19 mouse cellular contexts compared by ENCODE assay signal in genomic region chrX:17514012-17514411, GRCm38 (mm10). TPM values are rescaled to one million over a fixed set of nuclear protein-coding genes. Genes with fewer than 3 reads are reported as not detected.
DNase-seq lines count a peak whose midpoint lies in the region; ATAC-seq and TF ChIP-seq lines count a peak whose summit lies in the region.
"Had no signal": no experiment of that assay in that cellular context is flagged by ENCODE, and none has a peak within 500 bp of the region (broad histone marks: within the 10 kb centered on the region; RNA-seq: fewer than 3 reads in every experiment).

No protein-coding gene starts in this region.

- ATAC-seq in common myeloid progenitor, adult 5-6 weeks (replicated peaks; ENCODE audit: low read depth, poor library complexity, severe bottlenecking) = peak; percentile 52; the same call in 1 of the 2 replicates
- ATAC-seq: forebrain, embryonic 13.5 days had no signal

- TF ChIP-seq CTCF in CH12.LX (conservative IDR thresholded peaks at IDR 0.05 in 1 of 2, IDR thresholded peaks at IDR 0.05 in 1 of 2; ENCODE audit: low read depth in 2 of 2, low read length in 2 of 2) = no peak
- TF ChIP-seq CTCF in gastrocnemius, adult 2 months (IDR thresholded peaks at IDR 0.05) = no peak

- H3K4me3 ChIP-seq in CH12.LX (replicated peaks in 1 of 3; ENCODE audit: low read depth in 2 of 3, low read length in 2 of 3, poor library complexity in 1 of 3) = no peak overlapping the region
- no peak overlapping the region for H3K4me3 ChIP-seq in gastrocnemius, adult 2 months
- H3K4me3 ChIP-seq: embryonic facial prominence, embryonic 10.5 days; forebrain, embryonic 13.5 days; heart, adult 2 months; heart, embryonic 12.5 days; hindbrain, embryonic 10.5 days; hindbrain, embryonic 15.5 days had no signal

- H3K36me3 ChIP-seq in CH12.LX (replicated peaks in 1 of 2; ENCODE audit: control insufficient read depth in 1 of 2, insufficient read depth in 1 of 2, low read length in 1 of 2) = no peaks in the 10 kb centered on the region
- H3K36me3 ChIP-seq in splenic B cell, adult 2 months (ENCODE audit: control insufficient read depth, insufficient read depth, low read length, poor library complexity, severe bottlenecking) = no peaks in the 10 kb centered on the region
- H3K36me3 ChIP-seq: embryonic facial prominence, embryonic 10.5 days; heart, embryonic 12.5 days; hindbrain, embryonic 10.5 days; hindbrain, embryonic 15.5 days had no signal

- dilution Hi-C loops in CH12.LX (cut with MboI; ENCODE audit: extremely low pct_ligation_motif_present, extremely low pct_unique_long_range_greater_than_20kb, low sequenced_read_pairs) = no loop called here

- no peak overlapping the region for H3K27ac ChIP-seq in CH12.LX (ENCODE audit: insufficient read depth, low read depth)
- no peak overlapping the region for H3K27ac ChIP-seq in gastrocnemius, adult 2 months
- H3K27ac ChIP-seq: embryonic facial prominence, embryonic 10.5 days; forebrain, embryonic 13.5 days; heart, adult 2 months; hindbrain, embryonic 10.5 days; hindbrain, embryonic 15.5 days had no signal

- H3K79me2 ChIP-seq in CH12.LX (replicated peaks; ENCODE audit: control insufficient read depth, extremely low read depth, insufficient read depth, poor library complexity, severe bottlenecking) = no peaks in the 10 kb centered on the region

- no peak overlapping the region for H3K4me2 ChIP-seq in CH12.LX (ENCODE audit: insufficient read depth, low read depth, poor library complexity, severe bottlenecking)
- H3K4me2 ChIP-seq: forebrain, embryonic 13.5 days; heart, embryonic 12.5 days; hindbrain, embryonic 15.5 days had no signal

- no peaks in the 10 kb centered on the region for H3K4me1 ChIP-seq in CH12.LX (ENCODE audit: control insufficient read depth in 1 of 2, insufficient read depth in 2 of 2)
- H3K4me1 ChIP-seq: embryonic facial prominence, embryonic 10.5 days; forebrain, embryonic 13.5 days; heart, embryonic 12.5 days; hindbrain, embryonic 10.5 days; hindbrain, embryonic 15.5 days had no signal

- intact Hi-C loops in gastrocnemius, adult 2 months (cut with DNase I) = no loop called here

- TF ChIP-seq RAD21 in CH12.LX (IDR thresholded peaks at IDR 0.05; ENCODE audit: low read depth, low read length) = no peak

- no peak for TF ChIP-seq POLR2A in CH12.LX (IDR thresholded peaks at IDR 0.05; ENCODE audit: low read depth, low read length)

- peak; percentile 12 for DNase-seq in CD4-positive helper T cell, adult 2 months (ENCODE audit: low read depth, low spot score)
- DNase-seq in CH12.LX (ENCODE audit: extremely low read depth) = no peak
- DNase-seq in splenic B cell, adult 2 months (ENCODE audit: low read depth, low spot score) = peak; percentile 11
- no peak for DNase-seq in gastrocnemius, adult 2 months
- DNase-seq in lung, postnatal 25 days (ENCODE audit: low spot score) = no peak
- no peak for DNase-seq in spleen, adult 12 weeks (ENCODE audit: low spot score)
- DNase-seq: adrenal gland, postnatal 14 days; cerebellum, adult 18-20 months; cerebellum, adult 9-11 months; cerebellum, postnatal 36 days; gastrocnemius, postnatal 10 days; heart, adult 2 months; kidney, adult 11 months had no signal

- no peaks in the 10 kb centered on the region for H3K9me3 ChIP-seq in CH12.LX (replicated peaks; ENCODE audit: low read length)
- H3K9me3 ChIP-seq: embryonic facial prominence, embryonic 10.5 days; forebrain, embryonic 13.5 days; heart, embryonic 12.5 days; hindbrain, embryonic 10.5 days; hindbrain, embryonic 15.5 days had no signal

- TF ChIP-seq EP300 in CH12.LX (IDR thresholded peaks at IDR 0.05; ENCODE audit: low read length) = no peak

- no peak overlapping the region for H3K9ac ChIP-seq in CH12.LX (ENCODE audit: insufficient read depth, low read depth)
- H3K9ac ChIP-seq: forebrain, embryonic 13.5 days; heart, embryonic 12.5 days; hindbrain, embryonic 15.5 days had no signal

- no peaks in the 10 kb centered on the region for H3K27me3 ChIP-seq in CH12.LX (replicated peaks)
- no peaks in the 10 kb centered on the region for H3K27me3 ChIP-seq in splenic B cell, adult 2 months (ENCODE audit: control insufficient read depth, insufficient read depth, low read length, poor library complexity, severe bottlenecking)
- H3K27me3 ChIP-seq: forebrain, embryonic 13.5 days; heart, embryonic 12.5 days; hindbrain, embryonic 15.5 days had no signal

- in situ Hi-C loops in CH12.LX (cut with MboI; ENCODE audit: low pct_ligation_motif_present, low pct_unique_long_range_greater_than_20kb, low sequenced_read_pairs) = no loop called here

TF ChIP-seq in CH12.LX, 34 proteins besides CTCF, POLR2A, EP300 and RAD21:
- TF ChIP-seq CHD2 (IDR thresholded peaks at IDR 0.05; ENCODE audit: low read length) = no peak
- TF ChIP-seq ZNF384 (IDR thresholded peaks at IDR 0.05; ENCODE audit: low read depth, low read length) = peak; percentile 76

RNA-seq across cellular contexts. Expression of gene Fundc1, which starts 58.1 kb away (rescaled TPM):
- total RNA-seq in CH12.LX (2012; rRNA removed) (10.6 and 13.8 TPM in 2 replicates), CH12.LX (2014; rRNA removed) (45.0 and 47.3 TPM in 2 replicates)
- polyA plus RNA-seq in CH12.LX (2012; ENCODE audit: insufficient read length, low read depth) = 34.3 and 35.9 TPM in 2 replicates
- total RNA-seq in common myeloid progenitor, adult 5-6 weeks (2017) = 42.9 and 44.8 TPM in 2 replicates
- total RNA-seq in gastrocnemius, adult 2 months (2021) = 10 to 100 TPM; 24.7 to 33.2 TPM

Comparison
In these comparisons a context has a peak if more than half of its experiments do, and no peak if none do; other contexts are left out.
1. DNase-seq: peak in CD4-positive helper T cell, adult 2 months (single experiment) and splenic B cell, adult 2 months (single experiment); none in CH12.LX (single experiment), gastrocnemius, adult 2 months (single experiment), lung, postnatal 25 days (single experiment) and spleen, adult 12 weeks (single experiment).